Mouse (Mus musculus) c-Kit-positive CD71-negative TER-119-negative erythroid progenitor cells, embryonic 14.5 days (primary cell): ENCODE results near the gene Ric1.
A peak's percentile ranks its signal among the peaks of the same experiment; 100 is the strongest.

Experiments
- DNase-seq: peaks from one replicate; pipeline ENCODE4 v3.0.0-alpha.2; 2013; ENCODE audit warnings: low read depth

The Ric1 gene

GRCm38 (mm10) chr19:29612102-29612501, 90.0 kb downstream of the Ric1 start:
- no peak for DNase-seq

DNA sequence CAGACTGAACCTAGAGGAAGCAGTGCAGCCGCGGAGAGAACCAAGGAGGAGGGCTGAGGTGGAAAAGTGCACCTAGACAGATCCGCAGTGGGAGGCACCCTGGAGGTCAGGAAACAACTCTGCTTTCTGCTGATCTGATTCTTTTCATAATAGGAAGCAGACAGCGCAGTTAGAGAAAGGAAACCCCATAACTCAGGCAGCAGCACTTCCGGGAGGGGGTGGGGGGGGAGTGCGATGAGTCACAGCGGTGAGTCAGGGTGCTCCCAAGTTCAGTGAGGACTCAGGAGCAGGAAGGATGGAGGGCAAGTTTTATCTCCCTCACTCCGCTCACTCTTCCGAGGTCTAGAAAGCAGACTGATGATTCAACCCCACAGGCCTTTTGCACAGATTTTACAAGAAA, 119.0 kb downstream of the Ric1 start:
- peak; percentile 51 for DNase-seq

GRCm38 (mm10) chr19:29641510-29641909, 119.4 kb downstream of the Ric1 start:
- DNase-seq, result no peak

DNA sequence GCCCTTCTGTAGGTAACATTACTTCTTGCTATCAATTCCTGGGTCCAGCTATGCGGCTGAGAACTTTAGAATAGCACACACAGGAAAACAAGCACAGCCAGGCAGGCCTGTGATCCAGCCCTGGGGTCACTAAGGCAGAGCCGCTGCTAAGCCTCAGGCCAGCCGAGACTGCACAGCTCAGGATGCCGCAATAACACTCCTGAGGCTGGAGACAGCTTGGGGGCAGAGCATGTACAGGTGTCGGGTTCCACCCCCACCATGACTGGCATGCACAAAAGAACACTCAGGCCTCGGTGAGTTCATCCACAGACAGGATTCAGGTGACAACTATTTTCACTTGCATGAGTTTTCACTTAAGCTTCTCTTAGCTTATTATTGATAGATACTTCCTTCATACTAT, 120.1 kb downstream of the Ric1 start:
- no peak for DNase-seq

GRCm38 (mm10) chr19:29643194-29643922, 121.3 kb downstream of the Ric1 start:
- DNase-seq, result no peak

DNA sequence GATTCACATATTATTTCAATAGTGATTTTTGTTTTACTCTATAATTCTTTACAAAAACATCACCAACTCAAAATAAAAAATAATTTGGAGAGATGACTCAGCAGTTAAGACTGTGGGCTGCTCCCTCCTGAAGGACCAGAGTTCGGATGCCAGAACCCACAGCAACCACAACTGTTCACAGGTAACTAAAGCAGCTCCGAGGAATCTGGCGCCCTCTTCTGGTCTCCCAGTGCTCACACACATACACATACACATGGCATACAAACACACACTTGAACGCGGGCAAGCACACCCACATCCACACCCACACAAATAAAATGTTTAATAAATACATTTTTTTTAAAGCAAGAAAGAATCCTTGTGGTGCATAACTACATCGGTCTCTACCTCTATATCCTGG, 122.7 kb downstream of the Ric1 start:
- DNase-seq, result no peak

GRCm38 (mm10) chr19:29647651-29648549, 125.8 kb downstream of the Ric1 start, which contains the start of gene Ermp1:
TSS of gene Ermp1 (minus strand) at chr19:29648415.
- DNase-seq, result peak; percentile 86

- DNase-seq, result no peak
Observed at GRCm38 (mm10) chr19:29648550-29648914, 126.5 kb downstream of the Ric1 start.

DNA sequence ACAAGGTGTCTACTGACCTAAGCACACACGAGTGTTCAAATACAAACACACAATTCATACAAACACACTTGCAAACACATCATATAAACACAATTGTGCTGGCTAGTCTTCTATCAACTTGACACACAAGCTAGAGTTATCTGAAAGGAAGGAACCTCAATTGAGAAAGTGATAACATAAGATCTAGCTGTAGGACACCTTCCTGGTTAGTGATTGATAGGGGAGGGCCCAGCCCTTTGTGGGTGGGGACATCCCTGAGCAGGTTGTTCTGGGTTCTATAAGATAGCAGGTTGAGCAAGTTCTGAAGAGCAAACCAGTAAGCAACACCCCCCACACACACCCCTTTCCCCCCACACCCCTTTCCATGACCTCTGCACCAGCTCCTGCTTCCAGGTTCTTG, 127.6 kb downstream of the Ric1 start:
- no peak for DNase-seq

GRCm38 (mm10) chr19:29653768-29654265, 131.7 kb downstream of the Ric1 start:
- DNase-seq, result no peak

GRCm38 (mm10) chr19:29655148-29655547, 133.1 kb downstream of the Ric1 start:
- DNase-seq, result no peak

GRCm38 (mm10) chr19:29656029-29656428, 133.9 kb downstream of the Ric1 start:
- no peak for DNase-seq
